Mouse (Mus musculus) heart, postnatal 14 days (tissue): Measurements from ENCODE around the gene Tmtc2. TPM values are rescaled to one million over a fixed set of nuclear protein-coding genes. Genes with fewer than 3 reads are reported as not detected.

Source experiments
- DNase-seq, 2 experiments: peaks; one replicate each; pipeline ENCODE4 v3.0.0; 2021 to 2022
- intact Hi-C: fragments of 180-260 bp; cut with DNase I; formaldehyde crosslinking; loops from one replicate; pipeline ENCODE4 v1.15.1; 2025
- total RNA-seq, 2 experiments: library from RNA; stranded (reverse); gene quantifications; 2 replicates each; pipeline ENCODE4 v1.2.3; 2021

The Tmtc2 gene
- total RNA-seq, 2 experiments from 2014 or later = 5.0 to 5.1 TPM

- DNase-seq = no peak
- intact Hi-C loops = no loop called here
Measured at GRCm38 (mm10) chr10:105507982-105508786, 66.1 kb downstream of the Tmtc2 start.

- intact Hi-C loops = no loop called here
- DNase-seq = no peak
Measured at GRCm38 (mm10) chr10:105506046-105506445, 68.2 kb downstream of the Tmtc2 start.

GRCm38 (mm10) chr10:105504472-105504871, 69.8 kb downstream of the Tmtc2 start:
- DNase-seq = no peak
- intact Hi-C loops = no loop called here

- intact Hi-C loops = no loop called here
- no peak for DNase-seq
Measured at GRCm38 (mm10) chr10:105501736-105502135, 72.5 kb downstream of the Tmtc2 start.

- intact Hi-C loops = no loop called here
- peak in 1 of 2 experiments; percentile 7 for DNase-seq
Measured at GRCm38 (mm10) chr10:105500482-105500881, 73.8 kb downstream of the Tmtc2 start.

- intact Hi-C loops = no loop called here
- DNase-seq = no peak
Measured at GRCm38 (mm10) chr10:105495248-105495647, 79.0 kb downstream of the Tmtc2 start.

GRCm38 (mm10) chr10:105492485-105492884, 81.8 kb downstream of the Tmtc2 start:
- intact Hi-C loops = no loop called here
- DNase-seq = no peak

GRCm38 (mm10) chr10:105490748-105491147, 83.5 kb downstream of the Tmtc2 start:
- DNase-seq = no peak
- intact Hi-C loops = no loop called here

- no peak for DNase-seq
- intact Hi-C loops = no loop called here
Measured at GRCm38 (mm10) chr10:105489970-105490735, 84.1 kb downstream of the Tmtc2 start.

GRCm38 (mm10) chr10:105486977-105487376, 87.3 kb downstream of the Tmtc2 start:
- intact Hi-C loops = no loop called here
- DNase-seq = no peak

- no peak for DNase-seq
- intact Hi-C loops = no loop called here
Measured at GRCm38 (mm10) chr10:105484355-105485094, 89.7 kb downstream of the Tmtc2 start.

GRCm38 (mm10) chr10:105479771-105480170, 94.5 kb downstream of the Tmtc2 start:
- intact Hi-C loops = no loop called here
- no peak for DNase-seq

GRCm38 (mm10) chr10:105477623-105478238, 96.5 kb downstream of the Tmtc2 start:
- intact Hi-C loops = no loop called here
- peak in 1 of 2 experiments; percentile 5 for DNase-seq

GRCm38 (mm10) chr10:105474162-105474830, 100.0 kb downstream of the Tmtc2 start:
- intact Hi-C loops = no loop called here
- DNase-seq = no peak

- intact Hi-C loops = no loop called here
Measured at GRCm38 (mm10) chr10:105464378-105464777, 109.9 kb downstream of the Tmtc2 start.

GRCm38 (mm10) chr10:105453441-105453840, 120.8 kb downstream of the Tmtc2 start:
- intact Hi-C loops = no loop called here
- no peak for DNase-seq

More at GRCm38 (mm10) chr10:105464378-105464777, 109.9 kb downstream of the Tmtc2 start:
- DNase-seq = no peak

- intact Hi-C loops = no loop called here
- DNase-seq = no peak
Measured at GRCm38 (mm10) chr10:105447191-105447590, 127.1 kb downstream of the Tmtc2 start.

GRCm38 (mm10) chr10:105444309-105444708, 129.9 kb downstream of the Tmtc2 start:
- intact Hi-C loops = no loop called here
- DNase-seq = no peak

- DNase-seq = no peak
- intact Hi-C loops = no loop called here
Measured at GRCm38 (mm10) chr10:105434879-105435278, 139.4 kb downstream of the Tmtc2 start.

- DNase-seq = no peak
Measured at GRCm38 (mm10) chr10:105430885-105431284, 143.4 kb downstream of the Tmtc2 start.

More at GRCm38 (mm10) chr10:105430885-105431284, 143.4 kb downstream of the Tmtc2 start:
- intact Hi-C loops = no loop called here
